Mouse (Mus musculus) small intestine, adult 2 months (tissue): ENCODE results near the gene Dynlrb1.

Experiments used
- CTCF ChIP-seq: fragments of 200-500 bp; IDR thresholded peaks from 2 replicates; pipeline ENCODE4 v1.5.1; 2012; ENCODE audit warnings: low read depth, mild to moderate bottlenecking, control low read depth, inconsistent platforms, low read length, moderate library complexity, mixed read lengths; ENCODE audit not compliant: insufficient replicate concordance, insufficient read length; ENCODE audit errors: extremely low read depth
- POLR2A ChIP-seq: fragments of 200-500 bp; IDR thresholded peaks from 2 replicates; pipeline ENCODE4 v1.6.1; 2012; ENCODE audit warnings: low read depth, mild to moderate bottlenecking, control low read depth, inconsistent platforms, low read length, moderate library complexity

DNA sequence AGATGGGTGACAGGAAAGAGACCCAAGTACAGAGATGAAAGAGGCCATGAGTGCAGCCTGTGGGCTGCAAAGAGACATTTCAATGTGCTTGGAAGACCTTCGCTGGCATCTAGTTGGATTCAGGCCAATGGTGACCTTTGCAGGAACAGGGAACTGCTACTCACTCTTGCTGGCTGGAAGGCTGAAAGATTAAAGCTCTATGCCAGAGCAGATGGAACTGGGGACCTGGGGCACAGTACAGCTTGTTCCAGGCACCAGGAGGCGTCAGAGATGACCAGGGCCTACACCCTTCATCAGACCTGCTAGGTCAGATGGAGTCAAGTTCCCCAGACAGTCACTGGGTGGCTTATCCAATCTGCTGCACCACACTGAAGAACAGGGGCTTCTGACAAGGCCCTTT is 57.0 kb downstream of the Dynlrb1 start:
- TF ChIP-seq CTCF (no peak), POLR2A (no peak)
